Mouse (Mus musculus) frontal cortex, adult (tissue): ENCODE results near the gene Ceacam1.
"Not testable (repeated sequence)": the region's sequence is repeated elsewhere in the genome, so short reads cannot be mapped to it uniquely, and the experiment has no call there.

Source experiments
- ATAC-seq: cut with Nextera tagmentation; 2 replicates; pipeline ENCODE4 v1.9.2; 2017; ENCODE audit warnings: mild to moderate bottlenecking, moderate library complexity, mixed read lengths; ENCODE audit not compliant: low TSS enrichment

Ceacam1 gene

DNA sequence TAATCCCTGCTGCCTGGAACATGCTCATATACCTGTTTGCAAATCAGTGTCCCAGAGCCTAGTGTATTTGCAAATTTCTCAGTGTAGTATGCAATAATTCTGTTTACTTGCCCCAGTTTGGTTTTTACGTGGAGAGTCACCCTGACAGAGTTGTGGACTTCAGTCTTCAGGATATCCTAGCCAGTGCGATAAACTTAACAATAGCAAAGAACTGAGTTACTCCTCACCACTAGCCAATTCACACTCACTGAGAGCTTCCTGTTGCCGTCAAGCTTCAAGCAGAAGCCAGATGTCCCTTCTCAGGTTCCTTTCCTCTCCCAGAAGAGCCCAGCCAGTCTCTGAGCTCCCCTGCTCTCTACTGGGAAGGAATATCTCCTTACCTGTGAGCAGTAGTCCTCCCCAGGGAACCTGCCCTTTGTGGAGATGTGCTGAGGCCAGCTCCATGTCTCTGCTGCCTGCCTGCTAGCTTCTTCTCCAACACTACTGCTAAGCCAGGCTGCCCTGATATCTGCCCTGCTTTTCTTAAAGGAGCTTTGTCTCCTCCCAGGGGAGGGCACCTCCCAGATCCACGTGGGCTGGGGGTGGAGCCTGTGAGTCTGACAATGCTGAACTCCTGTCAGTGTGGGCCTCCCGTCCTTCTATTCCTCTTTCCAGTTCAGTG is at the start of gene Ceacam1:
Gene Ceacam1, minus strand, starts transcription at position 513 of the 661 bp plus-strand sequence.
- ATAC-seq: not testable (repeated sequence)

DNA sequence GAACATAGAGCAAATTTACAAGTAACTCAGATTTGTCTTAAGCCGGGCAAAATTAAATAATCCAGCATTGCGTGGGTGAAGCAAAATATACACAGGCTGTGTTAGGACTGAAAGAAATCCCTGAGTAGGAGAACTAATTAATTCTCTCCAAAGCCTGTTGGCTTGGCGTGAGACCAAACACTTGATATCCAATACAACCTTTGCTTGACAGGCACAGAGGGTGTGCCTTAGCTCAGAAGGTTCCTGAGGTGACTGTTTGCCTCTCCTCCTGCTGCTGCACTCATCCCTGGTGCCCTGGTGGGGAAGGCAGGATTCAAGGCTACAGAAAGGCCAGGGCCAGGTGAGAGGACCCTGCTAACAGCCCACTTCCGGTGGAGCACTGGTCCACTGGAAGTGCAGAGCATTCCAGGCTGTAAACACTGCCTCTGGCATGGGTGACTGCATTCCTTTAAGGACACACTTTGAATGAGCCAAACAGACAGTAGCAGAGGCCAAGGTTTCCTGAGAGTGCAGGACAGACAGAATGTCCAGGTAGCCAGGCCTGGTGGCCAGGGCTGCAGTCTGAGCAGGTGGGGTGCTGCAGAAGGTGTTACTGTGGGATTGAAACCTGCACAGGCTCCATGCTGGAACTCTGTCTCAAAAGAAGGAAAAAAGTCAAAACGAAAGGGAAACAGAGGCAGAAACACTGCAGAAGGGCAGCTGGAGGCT is 38.8 kb upstream of the Ceacam1 start:
- ATAC-seq: not testable (repeated sequence)

DNA sequence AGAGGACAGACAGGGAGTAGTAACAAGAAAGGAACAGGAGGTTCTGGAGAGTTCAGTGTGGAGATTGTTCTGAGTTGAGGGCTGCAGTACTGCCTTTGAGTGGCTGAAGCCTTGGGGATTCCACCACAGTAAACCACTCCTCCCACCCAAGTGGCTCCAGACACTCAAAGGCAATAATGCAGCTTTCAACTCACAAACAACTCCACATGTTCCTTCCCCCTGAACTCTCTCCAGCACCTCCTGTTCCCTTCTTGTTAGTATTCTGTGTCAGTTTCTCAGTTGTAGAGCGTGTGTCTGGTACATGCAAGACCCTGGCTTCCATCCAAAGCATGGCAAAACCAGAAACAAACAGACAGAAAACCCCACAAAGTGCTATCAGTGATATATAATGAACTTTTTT is 38.3 kb upstream of the Ceacam1 start:
- ATAC-seq: not testable (repeated sequence)

DNA sequence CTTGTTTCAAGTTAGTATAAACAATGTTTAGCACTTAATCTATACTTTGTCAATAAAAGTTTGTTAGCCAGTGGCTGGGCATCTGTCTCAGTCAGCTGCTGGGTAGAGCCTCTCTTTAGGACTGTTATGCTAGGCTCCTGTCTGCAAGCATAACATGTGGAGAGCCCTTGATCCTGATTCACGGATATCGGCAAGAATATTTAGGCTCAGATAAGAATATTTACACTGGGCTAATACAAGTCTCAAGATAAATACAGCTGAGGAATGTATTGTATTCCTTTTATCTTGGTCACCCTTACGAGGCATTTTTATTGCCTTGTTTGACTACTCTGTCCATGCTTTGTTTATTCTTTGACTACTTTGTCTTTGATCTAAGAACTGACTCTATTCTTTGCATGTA is 32.5 kb upstream of the Ceacam1 start:
- ATAC-seq: no peak

- ATAC-seq: no peak
These were observed 17.2 kb upstream of the Ceacam1 start for GRCm38 (mm10) chr7:25494649-25495048.

GRCm38 (mm10) chr7:25490698-25491097 is 13.3 kb upstream of the Ceacam1 start:
- not testable (repeated sequence) for ATAC-seq

- ATAC-seq: not testable (repeated sequence)
These were observed 12.0 kb upstream of the Ceacam1 start for GRCm38 (mm10) chr7:25489382-25489781.

DNA sequence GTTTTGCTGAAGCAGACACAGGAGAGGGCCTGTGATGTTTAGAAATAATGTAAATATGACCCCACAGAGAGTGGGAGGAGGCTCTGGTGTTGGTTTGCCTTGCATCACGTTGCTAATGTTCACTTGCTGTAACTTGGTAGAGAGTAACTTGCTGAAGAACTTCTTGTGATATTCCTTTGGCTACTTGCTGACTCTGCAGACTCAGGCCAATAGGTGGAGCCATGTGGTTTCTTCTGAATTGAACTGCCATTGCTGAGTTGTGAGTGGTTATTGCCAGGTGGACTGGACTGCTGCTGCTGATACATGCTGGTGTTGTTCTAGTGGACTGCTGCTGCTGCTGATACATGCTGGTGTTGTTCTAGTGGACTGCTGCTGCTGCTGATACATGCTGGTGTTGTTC is 8.8 kb upstream of the Ceacam1 start:
- ATAC-seq: no peak

DNA sequence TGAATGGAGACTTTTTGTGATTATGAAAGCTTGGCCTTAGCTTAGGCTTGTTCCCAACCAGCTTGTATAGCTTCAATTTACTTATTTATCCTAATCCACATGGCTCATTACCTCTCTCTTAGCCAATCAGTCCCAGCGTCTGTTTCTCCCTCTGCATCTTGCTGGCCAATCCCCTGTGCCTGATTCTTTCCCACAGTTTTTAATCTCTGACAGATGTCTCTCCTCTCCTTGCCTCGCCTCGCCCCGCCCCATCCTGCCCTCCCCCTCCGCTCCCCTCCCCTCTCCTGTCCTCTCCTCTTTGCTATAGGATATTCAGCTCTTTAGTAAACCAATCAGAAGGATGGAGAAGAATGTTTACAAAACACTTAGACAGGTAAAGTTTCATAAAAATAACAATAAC is 7.7 kb upstream of the Ceacam1 start:
- ATAC-seq: no peak

- ATAC-seq: no peak
These were observed 5.8 kb upstream of the Ceacam1 start for GRCm38 (mm10) chr7:25483133-25483735.

DNA sequence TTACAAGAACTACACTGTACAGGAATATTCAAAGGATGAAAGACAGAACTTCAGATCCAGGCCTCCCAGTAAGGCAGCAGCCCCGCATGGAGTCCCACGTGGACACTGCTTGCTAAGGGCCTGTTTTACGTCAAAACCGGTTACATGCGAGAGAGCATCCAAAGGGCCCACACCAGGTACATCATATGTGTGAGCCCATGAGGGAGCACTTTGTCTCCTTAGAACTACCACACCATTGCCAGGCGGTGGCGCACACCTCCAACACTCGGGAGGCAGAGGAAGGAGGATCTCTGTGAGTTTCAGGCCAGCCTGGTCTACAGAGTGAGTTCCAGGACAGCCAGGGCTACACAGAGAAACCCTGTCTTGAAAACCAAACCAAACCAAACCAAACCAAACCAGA is 3.4 kb upstream of the Ceacam1 start:
- not testable (repeated sequence) for ATAC-seq

DNA sequence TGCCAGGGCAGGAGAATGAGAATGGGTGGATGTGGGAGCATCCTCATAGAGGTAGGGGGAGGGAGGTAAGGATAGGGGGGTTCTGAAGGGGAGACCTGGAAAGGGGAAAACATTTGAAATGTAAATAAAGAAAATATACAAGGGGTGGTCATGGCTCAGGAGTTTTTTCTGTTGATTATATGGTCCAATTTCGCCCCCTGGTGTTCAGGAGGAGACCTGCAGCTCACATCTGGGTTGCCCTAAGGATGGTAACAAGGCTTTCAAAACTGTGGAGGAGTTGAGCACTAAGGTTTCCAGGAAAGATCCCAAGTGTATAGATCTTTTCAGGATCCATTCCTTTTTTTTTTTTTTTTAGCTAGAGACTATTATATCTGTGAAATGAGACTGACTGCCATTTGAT is 2.0 kb upstream of the Ceacam1 start:
- no peak for ATAC-seq

DNA sequence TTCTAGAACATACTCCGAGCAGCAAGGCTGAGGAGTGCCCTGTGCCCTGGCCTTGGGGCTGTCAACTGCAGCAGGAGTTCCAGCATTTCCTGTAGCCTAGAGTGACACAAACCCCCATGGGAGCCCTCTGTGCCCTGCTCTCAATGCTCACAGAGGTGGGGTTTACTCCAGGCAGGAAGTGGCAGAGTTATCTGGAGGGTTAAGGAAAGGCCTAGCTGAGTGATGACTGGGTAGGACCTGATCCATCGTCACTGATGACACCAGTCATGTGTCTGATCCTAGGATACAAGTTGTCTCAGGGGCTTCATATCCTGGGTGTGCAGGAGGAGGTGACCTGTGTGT is 320 bp upstream of the Ceacam1 start:
- not testable (repeated sequence) for ATAC-seq

GRCm38 (mm10) chr7:25471821-25472220 is 5.6 kb downstream of the Ceacam1 start:
- not testable (repeated sequence) for ATAC-seq

- ATAC-seq: not testable (repeated sequence)
These were observed 11.8 kb downstream of the Ceacam1 start for GRCm38 (mm10) chr7:25465586-25465985.

DNA sequence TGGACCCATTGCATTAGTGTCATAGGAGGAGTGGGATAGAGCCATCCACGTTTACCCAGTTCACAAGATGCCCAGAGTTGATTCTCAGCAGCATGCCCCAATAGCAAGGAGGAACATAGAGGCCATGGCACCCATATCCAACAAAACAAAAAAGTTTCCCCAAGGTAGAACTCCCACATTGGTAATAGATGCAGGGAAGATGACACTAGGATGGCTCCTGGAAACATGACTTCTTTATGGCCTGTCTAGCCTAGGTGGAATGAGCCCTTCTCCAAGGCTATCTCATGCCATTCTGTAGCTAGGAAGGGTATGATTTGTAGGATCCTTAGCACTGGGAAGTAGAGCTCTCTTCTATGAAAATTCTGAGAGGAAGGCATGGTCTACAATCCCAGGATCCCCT is 12.4 kb downstream of the Ceacam1 start:
- ATAC-seq: no peak

GRCm38 (mm10) chr7:25462033-25462337 is 15.4 kb downstream of the Ceacam1 start:
- not testable (repeated sequence) for ATAC-seq

DNA sequence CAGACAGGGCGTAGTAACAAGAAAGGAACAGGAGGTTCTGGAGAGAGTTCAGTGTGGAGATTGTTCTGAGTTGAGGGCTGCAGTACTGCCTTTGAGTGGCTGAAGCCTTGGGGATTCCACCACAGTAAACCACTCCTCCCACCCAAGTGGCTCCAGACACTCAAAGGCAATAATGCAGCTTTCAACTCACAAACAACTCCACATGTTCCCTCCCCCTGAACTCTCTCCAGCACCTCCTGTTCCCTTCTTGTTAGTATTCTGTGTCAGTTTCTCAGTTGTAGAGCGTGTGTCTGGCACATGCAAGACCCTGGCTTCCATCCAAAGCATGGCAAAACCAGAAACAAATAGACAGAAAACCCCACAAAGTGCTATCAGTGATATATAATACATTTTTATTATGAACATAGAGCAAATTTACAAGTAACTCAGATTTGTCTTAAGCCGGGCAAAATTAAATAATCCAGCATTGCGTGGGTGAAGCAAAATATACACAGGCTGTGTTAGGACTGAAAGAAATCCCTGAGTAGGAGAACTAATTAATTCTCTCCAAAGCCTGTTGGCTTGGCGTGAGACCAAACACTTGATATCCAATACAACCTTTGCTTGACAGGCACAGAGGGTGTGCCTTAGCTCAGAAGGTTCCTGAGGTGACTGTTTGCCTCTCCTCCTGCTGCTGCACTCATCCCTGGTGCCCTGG is 15.9 kb downstream of the Ceacam1 start:
- ATAC-seq: not testable (repeated sequence)

GRCm38 (mm10) chr7:25452103-25452502 is 25.3 kb downstream of the Ceacam1 start:
- ATAC-seq: no peak

DNA sequence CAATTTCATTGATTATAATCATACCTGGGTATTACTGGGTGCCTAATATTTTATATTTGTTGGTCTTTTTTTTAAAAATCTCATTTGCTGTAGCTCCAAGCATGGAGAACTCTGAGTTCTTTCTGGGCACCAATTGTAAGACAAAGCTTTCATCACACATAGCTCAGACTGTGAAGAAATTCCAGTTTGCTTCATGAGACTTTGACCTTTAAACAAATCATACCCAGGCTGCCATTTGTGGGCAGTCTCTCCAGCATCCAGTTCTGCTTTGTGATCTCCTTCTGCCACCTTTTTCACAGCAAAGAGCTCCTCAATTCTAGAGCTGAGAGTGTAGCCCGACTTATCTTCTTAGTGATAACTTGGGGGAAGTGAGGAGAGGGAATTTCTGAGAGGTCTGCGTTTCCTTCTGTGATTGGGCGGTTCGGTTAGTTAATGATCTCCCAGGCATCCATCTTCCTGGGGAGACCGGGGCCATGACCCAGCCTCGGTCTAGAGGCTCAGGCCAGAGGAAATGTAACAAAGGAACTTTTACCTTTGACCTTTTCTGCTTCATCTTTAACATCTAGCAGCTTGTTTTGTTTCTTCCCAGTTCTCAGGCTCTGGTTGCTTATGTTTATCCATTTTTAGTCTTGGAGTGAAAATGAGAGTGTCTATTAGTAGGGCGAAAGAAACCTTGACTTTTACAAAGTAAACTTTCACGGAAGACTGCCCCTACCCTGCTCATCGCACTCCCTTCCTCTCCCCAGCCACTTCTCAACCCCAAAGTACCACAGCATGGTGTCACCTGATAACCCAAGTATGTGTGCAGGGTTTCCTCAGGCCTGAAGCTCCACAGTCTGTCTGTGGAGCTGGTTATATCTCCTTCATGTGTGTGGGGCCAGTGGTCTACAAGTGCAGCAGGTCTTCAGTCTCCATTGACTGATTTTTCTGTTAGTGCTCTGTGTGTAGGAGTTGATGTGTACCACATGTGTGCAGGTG is 27.2 kb downstream of the Ceacam1 start:
- no peak for ATAC-seq

- no peak for ATAC-seq
These were observed 36.6 kb downstream of the Ceacam1 start for GRCm38 (mm10) chr7:25440816-25441153.
